Mouse (Mus musculus) left cerebral cortex, adult 11 months (tissue): ENCODE measurements at regions not wholly inside any gene's neighbourhood (a gene's known extent, or its start where the extent isn't known, plus 50 kb on each side); places are given as distances from the start of the nearest gene placed in this dataset.

ENCODE experiments used
- DNase-seq: peaks from one replicate; pipeline ENCODE4 v3.0.0; 2022; ENCODE audit warnings: low spot score

DNA sequence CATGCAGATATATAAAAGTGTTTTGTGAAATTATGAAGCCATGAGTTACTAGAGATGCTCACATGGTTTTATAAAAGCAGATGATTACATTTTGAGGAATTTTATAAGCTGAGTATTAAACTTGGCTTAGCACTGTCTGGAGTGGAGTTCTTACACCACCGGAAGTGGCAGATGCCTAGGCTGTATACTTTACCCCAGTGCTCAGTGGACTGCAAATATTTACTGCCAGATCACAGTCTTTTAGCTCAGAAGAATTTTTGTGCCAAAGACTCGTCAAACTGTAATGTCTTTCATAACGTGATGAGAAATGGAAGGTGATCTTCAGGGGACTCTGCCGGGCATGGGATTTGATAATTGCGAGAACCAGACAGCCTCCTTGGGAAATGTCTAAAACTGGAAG is 136.1 kb upstream of the 9330182O14Rik start:
- DNase-seq: no peak

DNA sequence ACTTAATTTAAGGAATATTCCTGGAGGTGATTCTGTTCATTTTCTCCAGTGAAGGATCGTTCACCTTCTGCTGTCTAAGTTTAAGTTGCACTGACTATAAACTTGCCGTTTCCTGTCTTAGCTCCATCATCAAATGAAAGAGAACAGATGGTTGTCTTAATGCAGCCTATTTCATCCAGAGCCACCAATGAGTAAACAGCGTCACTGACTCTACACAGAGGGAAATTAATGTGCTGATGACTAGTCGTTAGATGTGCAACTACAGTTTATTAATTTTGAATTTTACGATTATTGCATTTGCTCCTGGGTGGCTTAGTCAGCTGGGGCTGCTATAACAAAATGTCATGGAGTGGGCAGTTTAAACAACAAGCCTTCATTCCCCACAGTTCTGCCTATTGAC is 134.1 kb upstream of the 9330182O14Rik start:
- no peak for DNase-seq

DNA sequence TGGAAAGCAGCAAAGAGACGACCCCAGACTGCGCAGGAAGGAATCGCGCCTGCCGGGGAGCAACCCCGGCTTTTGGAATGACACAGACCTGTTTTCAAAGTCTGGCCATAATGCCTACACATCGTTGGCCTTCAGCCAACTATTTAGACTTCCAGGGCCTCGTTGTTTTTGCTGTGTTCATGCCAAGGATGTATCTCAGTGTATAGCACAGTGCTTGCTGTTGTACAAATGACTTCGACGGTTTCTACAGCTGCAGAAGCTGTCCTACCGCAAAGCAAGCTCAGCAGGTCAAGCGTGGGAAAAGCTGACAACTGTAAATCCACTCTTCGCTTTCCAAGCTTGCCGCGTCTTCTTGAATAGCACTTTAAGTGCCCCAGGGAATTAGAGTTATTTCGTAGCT is 129.1 kb upstream of the 9330182O14Rik start:
- no peak for DNase-seq

DNA sequence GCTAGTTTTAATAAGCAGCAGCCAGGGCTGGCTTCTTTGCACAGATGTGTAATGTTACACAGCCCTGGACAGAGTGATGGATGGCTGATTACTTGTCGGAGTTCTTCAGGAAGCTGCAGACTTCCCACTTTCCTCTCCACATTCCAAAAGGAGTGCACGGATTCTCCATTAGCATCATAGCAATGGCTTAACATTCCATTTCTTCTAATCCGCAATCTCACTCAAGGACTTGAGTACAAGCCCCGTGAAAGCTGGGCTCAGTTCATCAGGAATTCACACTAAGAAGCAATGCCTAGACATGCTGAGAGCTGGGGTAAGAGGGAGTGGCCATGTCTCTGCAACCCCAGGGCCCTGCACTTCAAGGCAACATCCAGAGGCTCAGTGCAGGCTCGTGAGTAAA is 126.3 kb upstream of the 9330182O14Rik start:
- DNase-seq: no peak

DNA sequence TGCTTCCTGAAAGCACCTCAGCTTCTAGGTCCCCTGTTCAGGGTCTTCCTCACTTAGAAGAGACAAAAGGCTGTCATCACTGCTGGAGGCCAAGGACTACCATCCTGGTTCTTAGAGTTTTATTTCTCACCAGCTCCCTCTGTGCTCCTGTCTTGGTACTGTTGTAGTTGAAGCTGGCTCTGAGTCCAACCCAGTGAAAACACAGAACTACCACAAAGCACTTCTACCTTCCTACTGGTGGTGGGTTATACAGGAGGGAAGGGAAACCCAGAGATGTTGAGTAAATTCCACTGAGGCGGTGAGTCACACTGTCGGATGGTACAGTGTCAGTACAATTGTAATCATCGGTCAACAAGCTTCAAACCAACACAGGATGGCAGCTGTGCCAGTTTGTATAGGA is 120.3 kb upstream of the 9330182O14Rik start:
- DNase-seq: no peak

DNA sequence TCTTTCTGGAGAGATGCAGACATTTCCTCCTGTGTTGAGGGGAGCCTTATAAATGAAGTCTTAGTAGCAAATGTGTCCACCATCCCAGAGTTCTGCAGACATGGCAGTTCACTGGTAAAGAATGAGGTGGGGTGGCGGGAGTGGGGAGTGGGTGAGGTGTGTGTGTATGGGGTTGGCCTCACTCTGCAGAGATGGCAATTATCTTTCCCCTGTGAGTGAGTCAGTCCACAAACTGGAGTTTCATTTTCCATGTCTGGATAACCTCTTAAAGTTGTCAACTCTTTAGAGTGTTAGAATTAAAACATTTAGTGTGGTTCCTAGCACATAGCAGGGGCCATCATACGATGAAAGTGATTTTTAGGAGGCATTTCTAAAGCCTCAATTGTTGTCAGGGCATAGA is 117.1 kb upstream of the 9330182O14Rik start:
- no peak for DNase-seq

DNA sequence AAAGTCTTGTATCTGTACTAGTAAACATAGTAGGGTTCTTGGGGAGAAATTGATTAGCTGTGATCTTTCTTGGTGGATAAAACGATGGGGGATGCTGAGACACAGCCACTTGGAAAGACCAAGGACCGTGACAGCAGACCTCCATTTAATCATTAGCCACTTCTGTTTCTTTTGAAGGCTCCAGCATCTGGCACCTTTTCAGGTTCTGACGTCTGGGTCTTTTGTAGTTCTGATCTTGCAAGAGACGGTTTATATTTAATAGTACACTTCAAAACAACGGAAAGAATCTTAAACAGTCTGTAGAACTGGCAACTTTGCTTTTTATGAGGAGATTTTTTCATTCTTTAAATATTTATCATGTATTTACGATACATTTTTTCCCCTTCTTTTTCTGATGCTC is 116.6 kb upstream of the 9330182O14Rik start:
- no peak for DNase-seq

DNA sequence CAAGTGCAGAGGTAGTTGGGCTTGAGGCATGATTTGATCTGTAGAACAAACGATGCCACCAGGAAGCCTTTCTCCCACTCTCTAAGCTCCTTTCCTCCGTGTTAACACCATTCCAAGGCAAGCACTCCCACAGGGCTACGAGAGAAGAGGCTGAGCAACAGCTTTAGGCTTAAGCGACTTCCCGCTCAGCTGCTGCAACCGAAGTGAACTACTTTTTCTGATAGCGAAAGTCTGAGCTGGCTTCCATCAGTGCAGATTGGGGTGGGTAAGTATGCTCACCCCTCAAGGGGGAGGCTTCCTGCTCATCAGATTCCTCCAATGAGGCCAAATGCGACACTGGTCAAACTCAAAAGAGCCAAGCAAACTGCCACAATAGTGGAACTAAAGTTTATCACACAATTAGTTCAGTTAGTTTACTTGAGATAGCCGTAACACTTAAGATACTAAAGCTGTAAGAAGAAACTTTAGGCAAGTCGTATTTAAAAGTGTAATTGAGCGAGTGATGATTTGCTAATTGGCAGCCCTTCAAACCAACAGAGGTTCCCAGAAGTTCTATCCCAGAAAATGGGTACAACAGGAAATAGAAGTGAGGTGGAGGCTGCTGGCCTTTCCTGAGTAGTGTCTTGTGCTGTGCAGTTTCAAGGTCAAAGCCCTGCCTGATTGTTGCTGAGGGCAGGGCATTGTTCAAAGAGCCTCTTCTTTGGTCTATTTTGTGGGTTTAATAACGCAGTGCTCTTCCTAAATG is 115.9 kb upstream of the 9330182O14Rik start:
- DNase-seq: no peak

DNA sequence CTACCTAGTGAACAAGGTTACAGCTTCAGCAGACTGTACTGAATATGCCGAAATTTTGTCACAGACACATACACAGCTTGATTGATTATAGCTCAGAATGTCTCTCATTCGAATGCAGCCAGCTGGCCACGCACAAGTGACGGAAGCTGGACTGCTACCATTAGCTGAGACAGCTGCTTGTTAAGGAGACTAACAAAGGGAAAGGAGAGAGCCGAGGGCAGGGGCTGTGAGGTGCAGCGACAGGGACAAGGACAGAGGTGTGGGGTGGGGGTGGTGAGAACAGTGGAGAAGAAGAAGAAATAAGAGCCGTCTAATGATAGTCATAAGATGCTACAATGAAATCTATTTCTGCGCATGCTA is 115.4 kb upstream of the 9330182O14Rik start:
- DNase-seq: no peak

DNA sequence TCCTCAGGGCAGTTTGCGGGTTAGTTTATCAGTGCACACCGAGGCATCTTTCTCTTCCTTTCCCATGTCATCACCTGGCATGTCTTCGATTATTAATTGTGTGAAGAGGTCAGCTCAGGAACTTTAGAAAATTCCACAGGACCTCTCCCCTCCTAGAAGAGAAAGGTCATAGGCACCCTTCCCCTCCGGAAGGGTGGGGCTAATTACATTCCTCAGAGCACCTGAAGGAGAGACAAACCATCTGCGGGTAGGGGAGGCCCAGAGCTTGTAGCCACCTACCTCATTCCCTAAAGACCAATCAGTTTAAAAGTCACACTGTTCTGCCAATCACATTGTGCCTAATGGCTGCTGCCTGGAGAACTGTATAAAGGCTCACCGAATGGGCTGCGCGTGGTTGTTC is 114.9 kb upstream of the 9330182O14Rik start:
- no peak for DNase-seq

DNA sequence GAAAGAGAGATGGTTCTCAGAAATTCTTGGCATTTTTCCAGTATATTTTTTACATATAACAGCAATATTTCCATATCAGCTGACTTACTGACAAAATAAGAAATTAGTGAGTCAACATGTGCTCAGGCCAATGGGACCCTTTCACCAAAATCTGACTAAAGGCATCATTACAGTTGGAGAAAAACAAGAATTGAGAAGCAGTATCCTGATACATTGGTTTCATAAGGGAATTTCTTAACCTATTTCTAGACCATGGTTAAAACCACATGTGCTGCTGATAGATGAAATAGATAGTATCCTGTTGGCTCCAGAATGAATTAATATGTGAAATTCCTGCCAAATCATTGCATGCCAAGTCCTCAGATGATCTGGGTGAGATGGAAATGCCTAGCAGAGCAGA is 114.1 kb upstream of the 9330182O14Rik start:
- DNase-seq: no peak

DNA sequence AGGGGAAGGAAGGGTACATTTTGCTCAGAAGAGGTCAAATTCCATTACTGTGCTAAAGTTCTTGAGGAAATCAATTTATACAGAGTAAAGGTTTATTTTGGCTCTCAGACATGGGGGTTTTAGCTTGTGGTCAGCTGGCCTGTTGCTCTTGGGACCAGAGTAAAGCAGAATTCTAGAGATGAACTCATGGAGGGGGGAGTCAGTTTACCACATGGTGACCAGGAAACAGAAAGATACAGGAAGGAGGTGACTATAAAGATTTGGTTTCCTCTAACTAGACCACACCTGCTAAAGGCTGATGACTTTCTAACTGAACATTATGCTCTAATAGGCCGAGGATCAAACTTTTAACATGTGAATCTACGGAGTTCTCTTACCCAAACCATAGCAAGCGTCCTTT is 113.5 kb upstream of the 9330182O14Rik start:
- DNase-seq: no peak

DNA sequence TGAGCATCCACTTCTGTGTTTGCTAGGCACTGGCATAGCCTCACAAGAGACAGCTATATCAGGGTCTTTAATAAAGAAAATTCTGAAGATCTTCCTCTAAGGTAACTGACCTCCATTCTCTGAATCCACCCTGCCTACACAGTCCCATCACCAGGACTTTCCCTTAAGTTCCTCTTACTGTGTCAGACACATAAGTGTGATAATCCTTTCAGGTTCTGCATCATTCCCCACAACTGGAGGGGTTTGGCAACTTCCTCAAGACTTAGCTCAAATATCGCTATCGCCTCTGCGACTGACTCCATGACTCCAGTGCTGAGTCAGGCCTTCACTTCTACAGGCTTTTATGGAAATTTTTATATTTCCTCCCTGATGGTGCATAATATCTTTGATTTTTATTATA is 111.0 kb upstream of the 9330182O14Rik start:
- DNase-seq: no peak

DNA sequence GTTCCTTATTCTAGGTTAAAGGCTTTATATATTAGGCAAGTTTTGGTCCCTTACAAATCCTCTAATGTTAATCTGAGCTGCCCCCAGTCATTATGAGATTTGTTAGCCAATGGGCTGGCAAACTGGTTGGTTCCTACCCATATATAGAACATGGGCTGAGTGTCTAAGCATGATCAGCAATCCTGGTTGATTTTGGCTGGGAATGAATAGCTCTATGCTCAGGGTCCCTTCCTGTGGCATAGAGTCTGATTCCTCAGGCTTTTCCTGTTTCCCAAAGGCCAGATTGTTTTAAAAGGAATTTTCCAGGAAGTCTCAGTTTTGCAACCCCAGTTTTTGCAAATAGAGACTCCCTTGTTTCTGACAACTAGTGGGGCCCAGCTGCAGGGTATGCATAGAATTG is 102.1 kb upstream of the 9330182O14Rik start:
- DNase-seq: no peak

DNA sequence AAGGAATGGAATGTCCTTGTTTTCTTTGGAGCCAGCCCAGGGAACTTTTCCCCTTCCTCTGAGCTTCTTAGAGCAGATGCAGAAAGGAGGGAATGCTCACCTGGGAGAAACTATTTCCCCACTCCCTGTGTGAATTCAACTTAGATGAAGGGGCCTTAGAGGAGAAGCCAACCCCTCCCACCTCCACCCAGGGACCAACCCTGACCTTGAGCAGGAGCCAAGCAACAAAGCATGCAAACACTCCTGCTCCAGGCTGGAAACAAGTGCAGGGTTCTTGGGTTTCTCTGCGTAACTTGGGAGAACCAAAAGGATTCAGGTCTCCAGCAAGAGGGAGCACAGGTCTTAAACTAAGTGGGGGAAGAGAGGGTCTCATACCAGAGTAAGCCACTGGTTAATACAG is 98.0 kb upstream of the 9330182O14Rik start:
- no peak for DNase-seq

DNA sequence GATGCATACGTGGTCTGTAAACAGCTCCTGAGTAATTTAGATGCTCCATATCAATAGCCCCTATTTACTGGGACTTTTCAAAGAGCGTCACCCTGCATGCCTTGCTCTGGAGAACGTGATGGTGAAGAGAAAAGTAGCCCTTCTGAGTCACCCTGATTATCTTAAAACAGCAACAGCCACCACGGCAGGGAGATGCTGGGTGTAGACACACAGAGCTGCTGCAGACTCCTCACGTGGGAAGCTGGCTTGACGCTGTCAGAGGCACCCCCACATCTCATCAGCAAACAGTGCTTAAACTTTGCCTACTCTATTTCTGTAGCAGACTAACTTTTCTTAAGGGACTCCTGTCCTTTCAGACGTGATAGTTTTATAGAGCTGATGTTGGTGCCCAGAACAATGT is 96.9 kb upstream of the 9330182O14Rik start:
- peak; percentile 55 for DNase-seq

DNA sequence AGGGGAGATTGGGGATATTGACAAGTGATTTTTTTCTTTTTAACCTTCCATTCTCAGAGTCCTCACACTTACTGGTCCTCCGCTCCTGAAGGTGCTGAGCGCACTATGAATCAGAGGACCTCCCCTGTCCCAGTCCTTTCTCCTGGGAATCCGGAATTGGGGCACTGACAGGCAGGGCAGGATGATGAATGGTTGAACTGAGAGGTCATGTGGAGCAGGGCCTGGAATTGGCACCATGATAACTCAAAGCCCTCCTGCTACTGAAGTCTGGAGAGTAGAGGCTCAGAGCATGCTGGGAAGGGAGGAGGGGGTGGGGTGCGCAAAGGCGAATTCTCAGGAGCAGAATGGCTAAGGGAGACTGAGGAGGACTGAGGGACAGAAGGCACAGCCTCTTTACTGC is 87.9 kb upstream of the 9330182O14Rik start:
- no peak for DNase-seq

DNA sequence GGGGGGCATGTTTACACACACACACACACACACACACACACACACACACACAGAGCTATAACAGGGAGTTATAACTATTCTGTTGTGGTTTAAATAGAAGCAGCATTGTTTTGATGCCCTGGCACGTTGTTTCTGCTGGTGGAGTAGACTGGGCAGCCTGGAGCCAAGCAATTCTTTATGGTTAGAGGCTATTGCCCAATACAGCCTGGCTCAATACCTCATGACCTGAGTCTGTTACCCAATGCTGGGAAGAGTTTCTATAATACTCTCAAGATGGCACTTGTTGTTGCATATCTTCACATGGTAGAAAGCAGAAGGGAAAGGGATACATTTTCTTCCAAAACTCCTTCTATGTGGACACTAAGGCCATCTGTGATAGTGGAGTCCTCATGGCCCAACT is 87.1 kb upstream of the 9330182O14Rik start:
- no peak for DNase-seq

DNA sequence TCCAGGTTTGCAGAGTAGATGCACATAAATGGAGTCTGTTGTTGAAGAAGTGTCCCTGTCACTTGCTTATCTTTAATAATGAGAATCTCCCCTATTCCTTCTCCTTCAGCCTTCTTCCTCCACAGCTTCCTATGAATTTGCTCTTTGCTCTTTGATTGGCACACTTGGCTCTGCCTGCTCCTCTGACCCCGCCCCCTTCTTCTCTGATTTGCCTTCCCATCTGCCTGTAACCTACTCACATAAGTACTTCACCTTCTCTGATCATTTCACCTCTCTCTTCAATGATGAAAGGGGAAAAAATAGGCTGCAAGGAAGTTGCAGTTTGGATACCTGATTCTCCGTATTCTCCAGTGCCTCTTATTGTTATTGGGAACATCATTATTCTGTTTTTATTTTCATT is 66.1 kb upstream of the 9330182O14Rik start:
- no peak for DNase-seq

DNA sequence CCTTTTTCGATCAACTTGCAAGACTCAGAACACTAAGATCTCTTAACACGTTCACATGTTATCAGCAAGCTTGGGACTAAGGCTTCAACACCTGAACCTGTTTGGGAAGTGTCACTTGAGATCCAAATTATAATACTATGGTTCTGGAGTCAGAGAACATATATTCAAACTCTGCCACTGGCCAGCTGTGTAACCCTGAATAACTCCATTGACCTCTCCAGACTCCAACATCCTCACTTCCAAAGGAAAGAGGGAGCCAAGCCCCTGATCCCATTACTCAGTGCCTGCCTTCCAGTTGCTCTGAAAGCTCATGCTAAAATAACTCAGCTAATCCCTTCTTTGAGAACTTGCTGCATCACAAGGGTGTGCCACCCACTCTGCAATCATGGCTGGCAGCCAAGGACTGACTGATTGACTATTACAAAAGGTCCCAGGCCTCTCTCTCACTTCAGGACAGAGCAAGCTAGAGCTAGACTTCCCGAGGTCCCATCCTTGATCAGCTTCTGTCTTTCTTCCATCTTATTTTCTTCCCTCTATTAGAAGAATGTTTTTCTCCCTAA is 58.8 kb upstream of the 9330182O14Rik start:
- no peak for DNase-seq

DNA sequence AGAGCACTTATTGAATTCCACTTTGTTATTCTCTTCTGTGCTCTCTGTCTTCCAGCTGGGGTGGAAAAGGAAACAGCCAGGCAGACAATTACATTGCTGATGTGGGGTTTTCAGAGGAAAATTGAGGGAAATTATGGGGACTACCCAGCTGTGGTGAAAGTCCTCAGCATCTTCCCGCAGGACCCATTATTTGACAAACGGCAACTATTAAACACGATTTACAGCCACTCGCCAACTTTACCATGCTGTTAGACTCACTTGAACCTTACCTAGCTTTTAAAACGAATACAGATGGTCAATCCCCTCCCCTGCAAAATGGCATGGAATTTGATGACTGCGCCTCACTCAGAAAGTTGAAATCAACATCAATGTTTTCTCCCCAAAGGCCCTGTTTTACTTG is 54.3 kb upstream of the 9330182O14Rik start:
- DNase-seq: no peak
